Mouse (Mus musculus) heart, adult 2 months (tissue): ENCODE data around the gene Gprin1. TPM values are rescaled to one million over a fixed set of nuclear protein-coding genes. Genes with fewer than 3 reads are reported as not detected.

ENCODE experiments used
- DNase-seq, 2 experiments: peaks; one replicate each; pipeline ENCODE4 v3.0.0; 2021
- H3K27ac ChIP-seq: fragments of 200-600 bp; 2 replicates; pipeline ENCODE4 v1.8.1; 2022
- H3K27me3 ChIP-seq: fragments of 200-500 bp; 2 replicates; pipeline ENCODE4 v1.6.1; 2012; ENCODE audit warnings: mild to moderate bottlenecking, low read length, inconsistent platforms, mixed read lengths; ENCODE audit not compliant: control insufficient read depth, insufficient read depth
- H3K36me3 ChIP-seq: fragments of 200-500 bp; 2 replicates; pipeline ENCODE4 v1.6.1; 2012; ENCODE audit warnings: low read length, inconsistent platforms; ENCODE audit not compliant: control insufficient read depth, insufficient read depth
- H3K4me1 ChIP-seq: fragments of 200-500 bp; 2 replicates; pipeline ENCODE4 v1.6.1; 2011; ENCODE audit warnings: low read length; ENCODE audit not compliant: control insufficient read depth, insufficient read depth
- H3K4me3 ChIP-seq: fragments of 200-600 bp; 2 replicates; pipeline ENCODE4 v1.8.1; 2022
- H3K79me2 ChIP-seq: fragments of 200-500 bp; replicated peaks from 2 replicates; pipeline ENCODE4 v1.6.1; 2012; ENCODE audit warnings: mild to moderate bottlenecking, inconsistent platforms, low read length, moderate library complexity, mixed read lengths; ENCODE audit not compliant: control insufficient read depth, insufficient read depth
- H3K9ac ChIP-seq: fragments of 200-500 bp; 2 replicates; pipeline ENCODE4 v1.6.1; 2012; ENCODE audit warnings: low read depth, mild to moderate bottlenecking, control low read depth, inconsistent platforms, low read length, mixed read lengths
- CTCF ChIP-seq: fragments of 200-600 bp; IDR thresholded peaks from 2 replicates; pipeline ENCODE4 v1.8.1; 2022; ENCODE audit warnings: antibody characterized with exemption, mild to moderate bottlenecking, moderate library complexity
- EP300 ChIP-seq: fragments of 200-500 bp; IDR thresholded peaks from 2 replicates; pipeline ENCODE4 v1.6.1; 2011; ENCODE audit warnings: low read depth, low read length, control low read depth; ENCODE audit not compliant: insufficient read depth
- POLR2A ChIP-seq: fragments of 200-500 bp; IDR thresholded peaks from 2 replicates; pipeline ENCODE4 v1.6.1; 2011; ENCODE audit warnings: mild to moderate bottlenecking, low read depth, low read length, control low read depth; ENCODE audit not compliant: insufficient read depth
- WGBS: fragments of 180-500 bp; shearing (Covaris S2); methylation state at CpG from one replicate; pipeline ENCODE4 v1.1.7; 2018; 5-methylcytosine and 5-hydroxymethylcytosine counted together
- intact Hi-C: fragments of 180-260 bp; cut with DNase I; formaldehyde crosslinking; loops from one replicate; pipeline ENCODE4 v1.15.1; 2025
- polyA plus RNA-seq: library from polyadenylated mRNA; depleted of rRNA; stranded (reverse); fragments of >200 nt; gene quantifications from 2 replicates; pipeline ENCODE4 v1.2.3, GENCODE M21; 2012
- total RNA-seq, 2 experiments: library from RNA; stranded (reverse); gene quantifications; 2 replicates each; pipeline ENCODE4 v1.2.3; 2021

Gprin1 gene
- total and polyA plus RNA-seq, 3 experiments, result not detected

- Histone ChIP-seq H3K4me1 (no peaks in the 10 kb centered on the region), H3K36me3 (no peaks in the 10 kb centered on the region), H3K9ac (no peak overlapping the region), H3K27me3 (no peaks in the 10 kb centered on the region), H3K79me2 (no peaks in the 10 kb centered on the region), H3K27ac (no peak overlapping the region), H3K4me3 (no peak overlapping the region)
- TF ChIP-seq POLR2A (no peak), CTCF (no peak), EP300 (no peak)
- WGBS, result 37% methylated on average over 7 of the region's 7 CpGs
- intact Hi-C loops, result no loop called here
- no peak for DNase-seq
Observed at GRCm38 (mm10) chr13:54702507-54702906, 47.2 kb downstream of the Gprin1 start.

- Histone ChIP-seq H3K9ac (no peak within 1 kb of the TSS), H3K27ac (no peak within 1 kb of the TSS), H3K36me3 (no peaks in the 10 kb centered on the region), H3K4me3 (no peak within 1 kb of the TSS), H3K4me1 (no peaks in the 10 kb centered on the region), H3K27me3 (no peaks in the 10 kb centered on the region), H3K79me2 (no peaks in the 10 kb centered on the region)
- DNase-seq, result no peak
- TF ChIP-seq EP300, result no peak
- no peak for TF ChIP-seq POLR2A
- TF ChIP-seq CTCF, result no peak
- WGBS, result 68% methylated on average over 5 of the region's 5 CpGs
- intact Hi-C loops, result no loop called here
Observed at GRCm38 (mm10) chr13:54701243-54701642, 48.4 kb downstream of the Gprin1 start, which contains the start of gene Cdhr2. Gene Cdhr2, plus strand, starts transcription at chr13:54701461.

GRCm38 (mm10) chr13:54695479-54696230 lies 54.0 kb downstream of the Gprin1 start:
- no peak for DNase-seq
- H3K79me2 ChIP-seq, result no peaks in the 10 kb centered on the region
- H3K27ac ChIP-seq, result no peak overlapping the region
- H3K4me3 ChIP-seq, result no peak overlapping the region
- intact Hi-C loops, result no loop called here
- H3K27me3 ChIP-seq, result no peaks in the 10 kb centered on the region
- H3K4me1 ChIP-seq, result peaks cover 12% of the 10 kb centered on the region
- no peaks in the 10 kb centered on the region for H3K36me3 ChIP-seq
- WGBS, result 89% methylated on average over 11 of the region's 11 CpGs
- TF ChIP-seq EP300, result no peak
- no peak for TF ChIP-seq POLR2A
- no peak for TF ChIP-seq CTCF
- no peak overlapping the region for H3K9ac ChIP-seq

GRCm38 (mm10) chr13:54694348-54695060 lies 55.2 kb downstream of the Gprin1 start:
- H3K4me1 ChIP-seq, result peaks cover 12% of the 10 kb centered on the region
- H3K36me3 ChIP-seq, result no peaks in the 10 kb centered on the region
- TF ChIP-seq CTCF (no peak), POLR2A (peak; percentile 54; the same call in 1 of the 2 replicates), EP300 (no peak)
- intact Hi-C loops, result loop anchor here (5.0 kb wide), 1 partner anchor 227 kb away; the partner anchor contains the start of gene Thoc3
- H3K27ac ChIP-seq, result peak overlapping the region; percentile 93
- WGBS, result 13% methylated on average over 26 of the region's 26 CpGs
- peak overlapping the region; percentile 68 for H3K9ac ChIP-seq
- H3K27me3 ChIP-seq, result no peaks in the 10 kb centered on the region
- peak in 1 of 2 experiments; percentile 94 for DNase-seq
- peak overlapping the region; percentile 70 for H3K4me3 ChIP-seq
- H3K79me2 ChIP-seq, result no peaks in the 10 kb centered on the region

GRCm38 (mm10) chr13:54693558-54694347 lies 55.9 kb downstream of the Gprin1 start, which contains the start of gene Rnf44:
Gene Rnf44, minus strand, starts transcription at chr13:54693907.
- Histone ChIP-seq H3K4me1 (peaks cover 12% of the 10 kb centered on the region), H3K9ac (peak within 1 kb of the TSS; percentile 97), H3K27ac (peak within 1 kb of the TSS; percentile 93), H3K79me2 (no peaks in the 10 kb centered on the region), H3K36me3 (no peaks in the 10 kb centered on the region), H3K4me3 (peak within 1 kb of the TSS; percentile 99), H3K27me3 (no peaks in the 10 kb centered on the region)
- peak; percentile 99 to 100 for DNase-seq
- TF ChIP-seq EP300 (peak; percentile 68; the same call in 1 of the 2 replicates), POLR2A (no peak; the same call in 1 of the 2 replicates), CTCF (0 out of 2 replicates have a peak, but pooled peaks have one; percentile 5)
- intact Hi-C loops, result loop anchor here (5.0 kb wide), 1 partner anchor 226 kb away; the partner anchor contains the start of gene Thoc3
- under 1% methylated on average over 92 of the region's 92 CpGs for WGBS
